Mouse (Mus musculus) hindbrain, postnatal 0 days (tissue): Measurements from ENCODE around the gene Commd7. TPM values are rescaled to one million over a fixed set of nuclear protein-coding genes. Genes with fewer than 3 reads are reported as not detected.

ENCODE experiments used
- ATAC-seq: fragments of 200-750 bp; cut with Nextera tagmentation; 2 replicates; pipeline ENCODE4 v1.8.0; 2017; ENCODE audit warnings: mild to moderate bottlenecking, moderate TSS enrichment, moderate library complexity
- DNase-seq: peaks from one replicate; pipeline ENCODE4 v3.0.0-alpha.2; 2015; ENCODE audit warnings: low spot score
- H3K27ac ChIP-seq: fragments of 300-500 bp; sonication (generic); 2 replicates; pipeline ENCODE4 v1.5.1; 2014; ENCODE audit warnings: mild to moderate bottlenecking
- H3K27me3 ChIP-seq: fragments of 300-500 bp; sonication (generic); 2 replicates; pipeline ENCODE4 v1.6.1; 2014; ENCODE audit warnings: low read length, mixed read lengths; ENCODE audit not compliant: insufficient read depth
- H3K36me3 ChIP-seq: fragments of 300-500 bp; sonication (generic); 2 replicates; pipeline ENCODE4 v1.6.1; 2014; ENCODE audit warnings: low read length, mixed read lengths; ENCODE audit not compliant: insufficient read depth
- H3K4me1 ChIP-seq: fragments of 300-500 bp; sonication (generic); 2 replicates; pipeline ENCODE4 v1.6.1; 2014; ENCODE audit warnings: antibody characterized with exemption, low read length, mixed read lengths; ENCODE audit not compliant: insufficient read depth
- H3K4me2 ChIP-seq: fragments of 300-500 bp; sonication (generic); 2 replicates; pipeline ENCODE4 v1.6.1; 2014; ENCODE audit warnings: low read depth, mild to moderate bottlenecking, low read length, moderate library complexity, mixed read lengths
- H3K4me3 ChIP-seq: fragments of 300-500 bp; sonication (generic); 2 replicates; pipeline ENCODE4 v1.5.1; 2014; ENCODE audit warnings: low read length
- H3K9ac ChIP-seq: fragments of 300-500 bp; sonication (generic); replicated peaks from 2 replicates; pipeline ENCODE4 v1.6.1; 2014; ENCODE audit warnings: mild to moderate bottlenecking, low read length, moderate library complexity, mixed read lengths
- H3K9me3 ChIP-seq: fragments of 300-500 bp; sonication (generic); 2 replicates; pipeline ENCODE4 v1.6.1; 2016; ENCODE audit warnings: low read length, mixed read lengths
- CTCF ChIP-seq: IDR thresholded peaks from 2 replicates; pipeline ENCODE4 v1.5.1; 2016; ENCODE audit warnings: antibody characterized with exemption, control low read depth, low read depth
- WGBS: fragments of 180-500 bp; shearing (Covaris S2); extraction: QIAGEN DNeasy Blood & Tissue Kit; methylation state at CpG from one replicate; pipeline ENCODE4 v1.1.7; 2014; 5-methylcytosine and 5-hydroxymethylcytosine counted together
- polyA plus RNA-seq: library from polyadenylated mRNA; unstranded; fragments of >200 nt; fragmentation: Nextera tagmentation; extraction: Ambion mirVana; gene quantifications from 2 replicates; pipeline ENCODE4 v1.2.1, GENCODE M21; 2015
- total RNA-seq: library from RNA; depleted of rRNA; stranded (reverse); fragments of >200 nt; gene quantifications from 2 replicates; pipeline ENCODE4 v1.2.3, GENCODE M21; 2014

The Commd7 gene
- total and polyA plus RNA-seq, 2 experiments from 2014 or later: 21.2 to 93.4 TPM

DNA sequence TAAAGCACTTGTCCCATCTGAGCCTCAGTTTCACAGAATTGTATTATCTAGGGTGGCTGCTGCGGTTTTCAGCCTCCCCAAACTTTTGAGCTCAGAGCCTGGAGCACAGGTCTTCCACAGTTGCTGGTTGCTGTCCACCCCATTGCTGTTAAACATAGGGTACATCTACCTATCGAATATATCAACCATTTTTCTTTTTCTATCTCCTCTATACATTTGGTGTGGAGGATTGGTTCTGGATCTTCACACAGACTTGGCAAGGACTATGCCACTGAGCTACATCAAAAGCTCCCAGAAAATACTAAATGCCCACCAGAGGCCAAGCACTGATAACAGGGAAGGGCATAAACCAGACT is 268 bp upstream of the Commd7 start:
- Histone ChIP-seq H3K36me3 (peaks cover 6% of the 10 kb centered on the region; the same call in 1 of the 2 replicates), H3K9ac (peak overlapping the region; percentile 95), H3K4me2 (peak overlapping the region; percentile 75), H3K4me1 (0 out of 2 replicates have a peak, but pooled peaks cover 4% of the 10 kb centered on the region), H3K27me3 (no peaks in the 10 kb centered on the region), H3K4me3 (peak overlapping the region; percentile 86), H3K9me3 (no peaks in the 10 kb centered on the region), H3K27ac (peak overlapping the region; percentile 92)
- TF ChIP-seq CTCF: no peak
- ATAC-seq: no peak
- no peak for DNase-seq
- WGBS: 21% methylated on average over 2 of the region's 2 CpGs

- TF ChIP-seq CTCF: no peak
- ATAC-seq (no peak), DNase-seq (no peak)
- H3K27me3 ChIP-seq: no peaks in the 10 kb centered on the region
- peak overlapping the region; percentile 75; the same call in 1 of the 2 replicates for H3K4me2 ChIP-seq
- H3K9me3 ChIP-seq: no peaks in the 10 kb centered on the region
- no peak overlapping the region for H3K4me3 ChIP-seq
- H3K36me3 ChIP-seq: peaks cover 16% of the 10 kb centered on the region; the same call in 1 of the 2 replicates
- 94% methylated on average over 3 of the region's 3 CpGs for WGBS
- no peak overlapping the region; the same call in 1 of the 2 replicates for H3K9ac ChIP-seq
- H3K27ac ChIP-seq: no peak overlapping the region
- 0 out of 2 replicates have a peak, but pooled peaks cover 4% of the 10 kb centered on the region for H3K4me1 ChIP-seq
Measured at GRCm38 (mm10) chr2:153630950-153631349, 1.6 kb downstream of the Commd7 start.

DNA sequence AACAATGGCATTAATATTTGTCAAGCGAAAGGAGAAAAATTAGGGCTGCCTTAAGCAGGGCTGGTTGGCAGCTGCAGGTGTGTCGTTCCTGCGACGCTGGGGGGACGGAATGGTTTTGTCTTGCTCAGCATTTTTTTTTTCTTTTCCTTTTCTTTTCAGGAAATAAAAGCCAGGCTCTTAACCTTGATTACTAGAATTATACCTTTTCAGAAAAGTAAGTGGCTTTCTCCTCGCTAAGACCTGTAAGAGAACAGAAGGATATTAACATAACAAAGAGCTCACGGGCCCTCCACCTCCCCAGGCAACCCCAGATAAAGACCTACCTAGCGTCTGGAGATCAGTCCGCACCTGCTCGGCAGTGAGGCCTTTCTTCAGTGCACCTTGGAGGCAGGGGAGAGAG is 10.1 kb downstream of the Commd7 start:
- Histone ChIP-seq H3K9ac (no peak overlapping the region), H3K27ac (no peak overlapping the region), H3K4me2 (no peak overlapping the region), H3K27me3 (no peaks in the 10 kb centered on the region), H3K9me3 (no peaks in the 10 kb centered on the region), H3K36me3 (peaks cover 74% of the 10 kb centered on the region), H3K4me3 (no peak overlapping the region), H3K4me1 (no peaks in the 10 kb centered on the region)
- DNase-seq (no peak), ATAC-seq (no peak)
- TF ChIP-seq CTCF: no peak
- WGBS: 56% methylated on average over 10 of the region's 10 CpGs

DNA sequence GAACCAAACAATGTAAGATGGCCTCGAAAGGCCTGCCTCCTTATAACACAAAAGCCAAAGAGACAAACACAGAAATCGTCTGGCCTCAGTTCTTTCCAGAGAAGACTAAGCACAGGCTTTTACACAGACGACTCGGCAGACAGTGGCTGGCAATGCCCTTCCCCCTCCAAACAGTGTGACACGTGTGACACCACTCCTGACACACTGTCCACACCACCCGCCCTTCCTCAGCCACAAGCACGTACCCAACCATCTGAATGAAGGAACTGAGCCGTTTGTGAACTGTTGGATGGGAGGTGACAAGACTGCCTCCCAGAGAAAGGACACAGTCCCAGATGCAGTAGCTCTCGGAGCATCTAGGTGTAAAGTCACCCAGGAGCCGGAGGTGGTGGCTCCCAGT is 13.7 kb downstream of the Commd7 start:
- H3K27me3 ChIP-seq: no peaks in the 10 kb centered on the region
- H3K4me1 ChIP-seq: no peaks in the 10 kb centered on the region
- H3K4me2 ChIP-seq: no peak overlapping the region
- ATAC-seq (no peak), DNase-seq (no peak)
- no peak for TF ChIP-seq CTCF
- peaks cover 57% of the 10 kb centered on the region for H3K36me3 ChIP-seq
- no peak overlapping the region for H3K27ac ChIP-seq
- H3K9me3 ChIP-seq: no peaks in the 10 kb centered on the region
- H3K9ac ChIP-seq: no peak overlapping the region
- H3K4me3 ChIP-seq: no peak overlapping the region
- 83% methylated on average over 10 of the region's 10 CpGs for WGBS

DNA sequence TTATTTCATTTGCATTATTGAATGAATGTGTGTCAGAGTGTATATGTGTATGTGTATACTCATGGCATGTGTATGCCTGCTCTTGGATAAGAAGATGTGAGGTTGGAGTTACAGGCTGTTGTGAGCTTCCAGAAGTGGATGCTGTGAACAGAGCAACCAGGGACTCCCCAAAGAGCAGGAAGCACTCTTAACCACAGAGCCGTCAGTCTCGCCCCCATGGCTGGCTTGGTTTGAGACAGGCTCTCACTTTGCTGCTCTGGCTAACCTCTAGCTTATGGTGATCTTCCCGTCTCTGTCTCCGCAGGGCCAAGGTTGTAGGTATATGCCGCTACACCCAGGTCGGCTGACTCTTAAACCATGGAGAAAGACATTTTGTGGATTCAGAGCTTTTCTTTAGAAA is 14.1 kb downstream of the Commd7 start:
- TF ChIP-seq CTCF: no peak
- no peaks in the 10 kb centered on the region for H3K4me1 ChIP-seq
- 94% methylated on average over 6 of the region's 6 CpGs for WGBS
- DNase-seq (no peak), ATAC-seq (no peak)
- H3K36me3 ChIP-seq: peaks cover 53% of the 10 kb centered on the region
- no peak overlapping the region for H3K4me2 ChIP-seq
- no peaks in the 10 kb centered on the region for H3K27me3 ChIP-seq
- no peak overlapping the region for H3K9ac ChIP-seq
- no peak overlapping the region for H3K4me3 ChIP-seq
- no peaks in the 10 kb centered on the region for H3K9me3 ChIP-seq
- no peak overlapping the region for H3K27ac ChIP-seq

- H3K9ac ChIP-seq: no peak overlapping the region
- no peaks in the 10 kb centered on the region for H3K27me3 ChIP-seq
- peaks cover 41% of the 10 kb centered on the region for H3K36me3 ChIP-seq
- no peak overlapping the region for H3K4me2 ChIP-seq
- WGBS: 93% methylated on average over 3 of the region's 3 CpGs
- no peaks in the 10 kb centered on the region for H3K4me1 ChIP-seq
- H3K9me3 ChIP-seq: no peaks in the 10 kb centered on the region
- no peak overlapping the region for H3K4me3 ChIP-seq
- no peak overlapping the region for H3K27ac ChIP-seq
- ATAC-seq: no peak
- no peak for DNase-seq
- no peak for TF ChIP-seq CTCF
Measured at GRCm38 (mm10) chr2:153616893-153617292, 15.7 kb downstream of the Commd7 start.

DNA sequence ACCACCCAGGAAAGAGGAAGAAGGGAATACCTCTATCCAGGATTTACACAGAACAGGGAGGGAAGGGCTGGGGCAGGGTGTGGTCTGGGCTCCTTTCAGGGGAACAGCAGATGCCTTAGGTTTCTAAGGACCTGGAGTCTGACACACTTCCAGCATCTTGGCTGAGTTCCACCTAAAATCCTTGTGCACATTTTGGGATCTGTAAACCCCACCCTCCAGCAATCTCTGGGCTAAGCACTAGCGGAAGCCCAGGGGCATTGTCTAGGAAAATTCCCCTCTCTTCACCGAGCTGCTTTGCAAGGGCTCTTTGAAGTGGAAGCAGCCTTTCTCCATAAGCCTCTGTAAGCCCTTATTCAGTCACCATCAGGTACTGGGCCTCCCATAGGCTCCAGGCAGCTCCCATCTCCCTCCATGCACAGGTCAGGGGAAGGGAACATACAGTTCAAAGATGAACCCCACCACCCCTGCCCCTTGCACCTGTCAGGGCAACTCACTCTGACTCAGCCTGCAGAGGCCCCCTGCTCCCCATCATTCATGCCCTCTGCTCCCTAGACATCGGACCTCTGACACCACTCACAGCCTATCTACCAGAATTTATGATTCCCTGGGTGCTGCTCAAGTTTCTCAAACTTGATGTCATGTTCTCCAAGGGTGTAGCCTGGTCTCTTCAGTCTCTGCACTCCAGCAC is 19.8 kb downstream of the Commd7 start:
- Histone ChIP-seq H3K4me3 (no peak overlapping the region), H3K4me2 (no peak overlapping the region), H3K27ac (no peak overlapping the region), H3K4me1 (peaks cover 8% of the 10 kb centered on the region; the same call in 1 of the 2 replicates), H3K9ac (no peak overlapping the region), H3K36me3 (peaks cover 3% of the 10 kb centered on the region; the same call in 1 of the 2 replicates), H3K27me3 (no peaks in the 10 kb centered on the region), H3K9me3 (no peaks in the 10 kb centered on the region)
- 38% methylated on average over 3 of the region's 3 CpGs for WGBS
- no peak for TF ChIP-seq CTCF
- ATAC-seq (no peak), DNase-seq (no peak)
